Mouse (Mus musculus) urinary bladder, adult 2 months (tissue): ENCODE data around the gene Sephs1. TPM values are rescaled to one million over a fixed set of nuclear protein-coding genes. Genes with fewer than 3 reads are reported as not detected.

Experiments used
- DNase-seq: peaks from one replicate; pipeline ENCODE4 v3.0.0; 2022; ENCODE audit warnings: low spot score
- polyA plus RNA-seq: library from polyadenylated mRNA; depleted of rRNA; stranded (reverse); fragments of >200 nt; gene quantifications from 2 replicates; pipeline ENCODE4 v1.2.3, GENCODE M21; 2012; rRNA removed

Gene Sephs1
- polyA plus RNA-seq: 22.3 and 23.2 TPM in 2 replicates

GRCm38 (mm10) chr2:4881350-4882248, at the start of gene Sephs1:
TSS of gene Sephs1 (plus strand) at chr2:4881564.
- DNase-seq: peak; percentile 79

- no peak for DNase-seq
Observed at GRCm38 (mm10) chr2:4832166-4832565, 49.2 kb upstream of the Sephs1 start.

- no peak for DNase-seq
Observed at GRCm38 (mm10) chr2:4849449-4849848, 31.9 kb upstream of the Sephs1 start.

GRCm38 (mm10) chr2:4857186-4857585, 24.2 kb upstream of the Sephs1 start:
- no peak for DNase-seq

GRCm38 (mm10) chr2:4858161-4858560, 23.2 kb upstream of the Sephs1 start:
- no peak for DNase-seq

- DNase-seq: peak; percentile 51
Observed at GRCm38 (mm10) chr2:4864008-4864816, 17.2 kb upstream of the Sephs1 start.

- DNase-seq: no peak
Observed at GRCm38 (mm10) chr2:4864817-4865296, 16.5 kb upstream of the Sephs1 start.

- no peak for DNase-seq
Observed at GRCm38 (mm10) chr2:4868028-4868725, 13.2 kb upstream of the Sephs1 start.

- DNase-seq: no peak
Observed at GRCm38 (mm10) chr2:4872740-4873139, 8.6 kb upstream of the Sephs1 start.

GRCm38 (mm10) chr2:4873331-4873730, 8.0 kb upstream of the Sephs1 start:
- DNase-seq: no peak

- no peak for DNase-seq
Observed at GRCm38 (mm10) chr2:4875090-4875489, 6.3 kb upstream of the Sephs1 start.

GRCm38 (mm10) chr2:4876131-4876530, 5.2 kb upstream of the Sephs1 start:
- no peak for DNase-seq

GRCm38 (mm10) chr2:4880737-4881349, 521 bp upstream of the Sephs1 start:
- peak; percentile 23 for DNase-seq

- peak; percentile 74 for DNase-seq
Observed at GRCm38 (mm10) chr2:4882249-4882791, 956 bp downstream of the Sephs1 start.

GRCm38 (mm10) chr2:4883009-4883704, 1.8 kb downstream of the Sephs1 start:
- no peak for DNase-seq

GRCm38 (mm10) chr2:4886896-4887295, 5.5 kb downstream of the Sephs1 start:
- DNase-seq: no peak

GRCm38 (mm10) chr2:4895598-4895997, 14.2 kb downstream of the Sephs1 start:
- no peak for DNase-seq

- DNase-seq: no peak
Observed at GRCm38 (mm10) chr2:4896970-4897369, 15.6 kb downstream of the Sephs1 start.

GRCm38 (mm10) chr2:4900624-4901023, 19.3 kb downstream of the Sephs1 start:
- DNase-seq: no peak

- DNase-seq: no peak
Observed at GRCm38 (mm10) chr2:4902346-4902745, 21.0 kb downstream of the Sephs1 start.

- no peak for DNase-seq
Observed at GRCm38 (mm10) chr2:4907120-4907519, 25.8 kb downstream of the Sephs1 start.
